Mouse (Mus musculus) midbrain, embryonic 10.5 days (tissue): ENCODE measurements at regions not wholly inside any gene's neighbourhood (a gene's known extent, or its start where the extent isn't known, plus 50 kb on each side); places are given as distances from the start of the nearest gene placed in this dataset.

Experiments
- DNase-seq: peaks from one replicate; pipeline ENCODE4 v3.0.0-alpha.2; 2017; ENCODE audit warnings: low spot score
- H3K27ac ChIP-seq: fragments of 300-500 bp; sonication (generic); replicated peaks from 2 replicates; pipeline ENCODE4 v1.5.1; 2016; ENCODE audit warnings: mild to moderate bottlenecking
- H3K27me3 ChIP-seq: fragments of 300-500 bp; sonication (generic); 2 replicates; pipeline ENCODE4 v1.6.1; 2016; ENCODE audit warnings: low read depth, mild to moderate bottlenecking; ENCODE audit not compliant: poor library complexity, severe bottlenecking
- H3K36me3 ChIP-seq: fragments of 300-500 bp; sonication (generic); 2 replicates; pipeline ENCODE4 v1.6.1; 2016; ENCODE audit warnings: mild to moderate bottlenecking, moderate library complexity
- H3K4me1 ChIP-seq: fragments of 300-500 bp; sonication (generic); 2 replicates; pipeline ENCODE4 v1.6.1; 2016
- H3K4me3 ChIP-seq: fragments of 300-500 bp; sonication (generic); 2 replicates; pipeline ENCODE4 v1.5.1; 2016; ENCODE audit warnings: mild to moderate bottlenecking, moderate library complexity
- H3K9me3 ChIP-seq: fragments of 300-500 bp; sonication (generic); replicated peaks from 2 replicates; pipeline ENCODE4 v1.6.1; 2016; ENCODE audit warnings: mild to moderate bottlenecking
- WGBS: fragments of 180-500 bp; shearing (Covaris S2); methylation state at CpG from one replicate; pipeline ENCODE4 v1.1.7; 2016; 5-methylcytosine and 5-hydroxymethylcytosine counted together

DNA sequence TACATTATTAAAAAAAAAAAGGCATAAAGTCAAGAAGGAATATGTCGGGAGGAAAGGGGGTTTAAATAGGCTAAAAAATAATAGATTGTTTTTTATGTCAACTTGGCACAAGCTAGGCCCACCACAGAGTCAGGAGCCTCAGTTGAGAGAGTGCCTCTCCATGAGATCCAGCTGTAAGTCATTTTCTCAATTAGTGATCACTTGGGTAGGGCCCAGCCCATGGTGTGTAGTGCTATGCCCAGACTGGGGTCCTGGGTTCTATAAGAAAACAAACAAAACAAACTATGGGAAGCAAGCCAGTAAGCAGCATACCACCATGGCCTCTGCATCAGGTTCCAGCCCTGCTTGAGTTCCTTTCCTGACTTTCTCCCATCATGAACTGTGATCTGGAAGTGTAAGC lies 1283.0 kb upstream of the Lrrc6 start:
- no peak for DNase-seq
- 70% methylated on average over 1 of the region's 1 CpGs for WGBS
- Histone ChIP-seq H3K36me3 (no peaks in the 10 kb centered on the region), H3K27ac (no peak overlapping the region), H3K4me3 (no peak overlapping the region), H3K4me1 (no peaks in the 10 kb centered on the region; the same call in 1 of the 2 replicates), H3K27me3 (no peaks in the 10 kb centered on the region), H3K9me3 (no peaks in the 10 kb centered on the region)

DNA sequence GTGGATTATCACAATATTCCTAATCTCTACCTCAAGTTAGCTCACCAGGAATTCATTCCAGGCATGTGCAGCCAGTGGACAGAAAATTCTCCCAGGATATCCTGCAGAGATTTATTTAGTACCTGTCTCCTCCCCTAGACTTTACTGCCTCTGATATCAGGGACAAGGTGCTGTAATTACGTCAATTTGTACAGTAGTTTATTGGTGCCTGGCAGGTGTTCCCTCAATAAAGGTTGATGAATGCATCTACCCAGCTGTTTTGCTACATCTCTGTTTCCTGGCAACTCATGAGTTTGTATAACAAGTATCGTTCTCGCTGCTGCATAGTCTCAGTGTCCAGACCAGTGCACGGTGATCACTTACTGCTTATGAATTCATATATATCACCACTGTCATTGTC lies 1281.8 kb upstream of the Lrrc6 start:
- Histone ChIP-seq H3K9me3 (no peaks in the 10 kb centered on the region), H3K4me3 (no peak overlapping the region), H3K36me3 (no peaks in the 10 kb centered on the region), H3K27me3 (no peaks in the 10 kb centered on the region), H3K27ac (no peak overlapping the region), H3K4me1 (no peaks in the 10 kb centered on the region)
- 90% methylated on average over 4 of the region's 4 CpGs for WGBS
- DNase-seq: no peak

DNA sequence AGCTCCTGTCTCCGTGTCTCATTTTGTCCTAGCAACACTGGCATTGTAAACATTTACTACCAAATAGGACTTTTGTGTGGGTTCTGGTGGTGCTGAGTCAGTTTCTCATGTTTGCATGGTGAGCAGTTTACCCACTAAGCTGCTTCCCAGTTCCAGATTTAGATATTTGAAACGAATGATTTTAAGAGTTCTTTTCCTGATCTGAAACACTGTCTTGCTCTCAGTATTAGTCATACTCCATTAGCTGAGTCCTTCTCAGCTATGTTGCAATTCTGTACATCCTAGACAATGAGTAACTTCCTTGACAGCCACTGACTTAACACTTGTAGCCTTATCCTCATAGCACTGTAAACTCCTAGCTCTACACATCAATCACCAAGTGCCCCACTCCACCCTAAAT lies 1280.1 kb upstream of the Lrrc6 start:
- Histone ChIP-seq H3K27ac (no peak overlapping the region), H3K4me1 (no peaks in the 10 kb centered on the region), H3K36me3 (no peaks in the 10 kb centered on the region), H3K9me3 (no peaks in the 10 kb centered on the region), H3K27me3 (no peaks in the 10 kb centered on the region), H3K4me3 (no peak overlapping the region)
- 83% methylated on average over 2 of the region's 2 CpGs for WGBS
- DNase-seq: no peak

DNA sequence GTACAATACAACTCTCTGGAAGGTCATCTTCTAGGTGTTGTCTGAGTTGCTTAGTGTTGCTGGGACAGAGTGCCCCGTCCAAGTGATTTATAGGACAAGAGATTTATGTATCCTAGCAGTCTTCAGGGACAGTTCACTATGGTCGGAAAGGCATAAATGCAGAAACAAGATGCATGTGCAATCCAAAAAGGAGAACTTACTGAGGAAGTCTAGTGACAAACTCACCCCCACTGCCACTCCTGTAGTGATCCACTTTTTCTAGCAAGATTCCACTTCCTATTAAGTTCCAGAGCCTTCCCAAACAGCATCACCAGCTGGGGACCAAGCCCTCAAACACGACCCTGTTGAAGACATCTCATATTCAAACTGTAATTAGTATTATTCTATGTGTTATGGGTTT lies 1266.9 kb upstream of the Lrrc6 start:
- H3K4me3 ChIP-seq: no peak overlapping the region
- H3K9me3 ChIP-seq: no peaks in the 10 kb centered on the region
- no peak overlapping the region for H3K27ac ChIP-seq
- no peaks in the 10 kb centered on the region for H3K36me3 ChIP-seq
- H3K4me1 ChIP-seq: no peaks in the 10 kb centered on the region
- WGBS: 80% methylated on average over 3 of the region's 3 CpGs
- no peaks in the 10 kb centered on the region for H3K27me3 ChIP-seq
- DNase-seq: no peak

DNA sequence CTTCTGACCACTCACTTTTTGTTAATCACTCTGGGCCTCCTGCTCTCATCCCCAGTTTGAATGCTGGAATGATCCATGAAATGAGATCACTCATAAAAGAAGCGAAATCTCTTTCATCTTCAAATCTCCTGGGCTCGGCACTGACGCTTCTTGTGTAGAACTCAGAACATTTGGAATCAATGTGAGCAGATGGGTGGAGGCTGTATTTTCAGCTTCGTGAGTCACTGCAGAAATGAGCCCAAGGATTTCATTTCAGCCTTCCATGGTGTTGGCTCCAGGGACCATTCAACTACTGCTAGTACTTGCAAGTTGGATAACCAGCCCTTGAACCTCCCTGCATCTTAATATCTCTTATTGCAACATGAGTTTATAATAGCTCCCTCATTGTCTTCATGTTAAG lies 1258.5 kb upstream of the Lrrc6 start:
- Histone ChIP-seq H3K27me3 (no peaks in the 10 kb centered on the region), H3K9me3 (no peaks in the 10 kb centered on the region), H3K36me3 (no peaks in the 10 kb centered on the region), H3K4me3 (no peak overlapping the region), H3K4me1 (no peaks in the 10 kb centered on the region), H3K27ac (no peak overlapping the region)
- no peak for DNase-seq
- WGBS: 68% methylated on average over 4 of the region's 4 CpGs

DNA sequence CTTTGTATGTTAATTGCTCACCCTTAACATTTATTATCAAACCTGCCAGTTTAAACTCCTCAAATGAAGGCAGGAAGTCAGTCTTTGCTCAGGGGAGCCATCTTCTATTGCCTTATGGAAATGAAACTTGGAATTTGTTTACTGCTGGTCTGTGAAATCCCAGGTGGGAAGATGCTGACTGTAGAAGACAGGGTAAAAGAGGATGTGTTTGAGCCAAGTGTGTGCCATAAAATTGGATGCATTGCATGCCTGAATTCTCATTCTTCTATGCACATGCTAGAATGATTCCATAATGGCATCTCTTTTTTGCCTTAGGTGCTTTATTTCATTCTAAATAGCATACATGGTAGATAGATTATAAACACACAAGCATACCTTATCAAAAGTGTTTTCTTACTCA lies 1249.9 kb upstream of the Lrrc6 start:
- H3K27ac ChIP-seq: no peak overlapping the region
- no peaks in the 10 kb centered on the region for H3K9me3 ChIP-seq
- H3K4me1 ChIP-seq: no peaks in the 10 kb centered on the region
- H3K27me3 ChIP-seq: no peaks in the 10 kb centered on the region
- no peak overlapping the region for H3K4me3 ChIP-seq
- no peak for DNase-seq
- H3K36me3 ChIP-seq: no peaks in the 10 kb centered on the region

DNA sequence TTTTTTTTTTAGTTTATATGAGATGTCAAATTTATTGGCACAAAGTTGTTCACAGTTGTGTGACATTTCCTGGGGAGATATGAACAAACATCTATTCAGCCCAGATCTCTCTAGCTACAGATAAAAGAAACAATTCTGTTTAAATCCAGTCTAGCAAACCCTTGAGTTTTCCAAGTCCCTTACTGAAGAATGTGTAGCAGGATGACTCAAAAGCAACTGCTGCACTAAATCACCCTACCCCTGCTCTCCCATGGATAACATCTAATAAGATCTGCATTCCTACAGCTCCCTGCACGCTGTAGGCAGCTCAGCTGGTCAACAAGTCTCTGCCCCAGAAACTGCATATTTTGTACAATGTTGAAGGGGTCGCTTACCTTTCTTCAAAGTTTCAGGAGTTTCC lies 1242.6 kb upstream of the Lrrc6 start:
- H3K4me3 ChIP-seq: no peak overlapping the region
- WGBS: 58% methylated on average over 2 of the region's 2 CpGs

DNA sequence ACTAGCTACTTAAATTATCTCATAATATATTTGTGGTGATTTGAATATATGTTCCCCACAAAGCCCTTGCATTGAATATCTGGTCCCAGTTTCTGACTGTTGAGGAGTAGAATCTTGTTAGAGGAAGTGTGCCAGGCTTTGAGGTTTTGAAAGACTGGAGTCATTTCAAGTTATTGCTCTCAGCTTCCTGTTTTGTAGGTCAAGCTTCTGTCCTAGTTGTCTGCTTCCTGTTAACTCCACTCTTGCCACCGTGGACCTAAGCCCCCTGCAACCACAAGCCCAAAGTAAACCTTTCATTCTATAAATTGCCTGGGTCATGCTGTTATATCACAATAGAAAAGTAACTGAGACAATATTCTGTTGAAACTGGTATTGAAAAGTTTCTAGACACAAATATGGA lies 1232.3 kb upstream of the Lrrc6 start:
- no peaks in the 10 kb centered on the region for H3K4me1 ChIP-seq
- H3K27me3 ChIP-seq: no peaks in the 10 kb centered on the region
- no peaks in the 10 kb centered on the region for H3K36me3 ChIP-seq
- WGBS: 73% methylated on average over 1 of the region's 1 CpGs
- DNase-seq: no peak
- no peak overlapping the region for H3K27ac ChIP-seq
- H3K4me3 ChIP-seq: no peak overlapping the region
- no peaks in the 10 kb centered on the region for H3K9me3 ChIP-seq

More for the DNA sequence above, 1242.6 kb upstream of the Lrrc6 start:
- H3K27me3 ChIP-seq: no peaks in the 10 kb centered on the region
- no peaks in the 10 kb centered on the region for H3K36me3 ChIP-seq
- no peak overlapping the region for H3K27ac ChIP-seq
- no peaks in the 10 kb centered on the region for H3K9me3 ChIP-seq
- DNase-seq: no peak
- no peaks in the 10 kb centered on the region for H3K4me1 ChIP-seq

DNA sequence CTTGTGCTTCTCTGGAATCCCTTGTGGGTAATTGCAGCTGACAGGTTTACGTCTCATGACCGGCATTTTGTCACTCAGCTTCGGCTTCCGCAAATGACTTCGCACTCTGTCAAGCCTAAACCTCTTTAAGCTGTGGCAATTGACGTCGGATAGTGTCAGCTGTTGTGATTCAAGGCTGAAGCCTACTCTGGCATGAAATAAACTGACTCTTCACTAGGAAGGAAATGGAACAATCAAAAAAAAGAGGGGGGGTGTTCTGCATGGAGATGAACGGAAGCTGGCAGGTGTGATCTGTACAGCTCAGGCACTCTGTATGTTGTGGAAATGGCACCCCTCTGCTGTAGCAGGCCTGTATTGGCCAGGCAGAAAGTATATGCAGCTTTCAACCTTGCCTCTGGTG lies 1228.8 kb upstream of the Lrrc6 start:
- no peaks in the 10 kb centered on the region for H3K27me3 ChIP-seq
- no peak for DNase-seq
- H3K9me3 ChIP-seq: no peaks in the 10 kb centered on the region
- H3K4me3 ChIP-seq: no peak overlapping the region
- WGBS: 86% methylated on average over 8 of the region's 8 CpGs
- H3K27ac ChIP-seq: no peak overlapping the region
- no peaks in the 10 kb centered on the region for H3K36me3 ChIP-seq
- no peaks in the 10 kb centered on the region for H3K4me1 ChIP-seq

DNA sequence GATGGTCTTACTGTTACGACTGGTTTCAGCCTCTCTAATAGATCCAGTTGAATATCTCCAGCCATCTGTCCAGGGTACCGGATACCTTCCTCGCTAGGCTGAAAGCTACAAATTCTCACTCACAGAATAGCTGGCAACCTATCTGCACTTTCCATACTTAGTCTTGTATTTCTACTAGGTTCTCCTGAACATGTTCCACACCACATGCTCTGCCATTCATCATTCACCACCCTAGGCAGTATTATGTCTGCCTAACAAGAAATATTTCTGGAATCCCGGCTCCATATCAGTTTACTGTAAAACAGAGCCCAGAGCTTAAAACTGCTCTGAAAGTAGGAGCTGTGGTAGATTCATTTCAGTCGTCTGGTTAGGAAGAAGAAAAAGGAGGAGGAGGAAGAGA lies 1224.5 kb upstream of the Lrrc6 start:
- Histone ChIP-seq H3K9me3 (no peaks in the 10 kb centered on the region), H3K4me3 (no peak overlapping the region), H3K27ac (no peak overlapping the region), H3K36me3 (no peaks in the 10 kb centered on the region), H3K4me1 (no peaks in the 10 kb centered on the region), H3K27me3 (no peaks in the 10 kb centered on the region)
- 85% methylated on average over 5 of the region's 5 CpGs for whole genome bisulfite sequencing
- no peak for DNase-seq

DNA sequence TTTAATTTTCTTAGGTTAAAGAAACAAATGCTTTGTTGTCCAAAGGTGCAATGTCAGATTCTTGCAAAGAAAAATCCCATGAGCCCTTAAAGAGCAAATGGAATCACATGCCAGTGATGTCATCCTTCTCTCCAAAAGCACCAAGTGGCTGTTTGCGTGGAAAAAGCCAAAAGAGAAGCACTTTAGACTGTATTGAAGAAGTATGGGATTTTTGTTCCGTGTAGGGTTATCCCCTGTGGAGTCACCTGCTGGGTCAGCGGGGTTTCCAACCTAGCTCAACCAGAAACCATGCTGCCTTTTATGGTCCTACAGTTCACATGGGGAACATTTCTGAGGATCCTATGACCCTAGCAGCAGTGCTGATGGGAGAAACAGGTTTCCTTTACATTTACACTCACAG lies 1213.5 kb upstream of the Lrrc6 start:
- Histone ChIP-seq H3K9me3 (no peaks in the 10 kb centered on the region), H3K36me3 (no peaks in the 10 kb centered on the region), H3K4me1 (no peaks in the 10 kb centered on the region), H3K27ac (no peak overlapping the region), H3K4me3 (no peak overlapping the region), H3K27me3 (no peaks in the 10 kb centered on the region)
- no peak for DNase-seq
- WGBS: 64% methylated on average over 3 of the region's 3 CpGs

DNA sequence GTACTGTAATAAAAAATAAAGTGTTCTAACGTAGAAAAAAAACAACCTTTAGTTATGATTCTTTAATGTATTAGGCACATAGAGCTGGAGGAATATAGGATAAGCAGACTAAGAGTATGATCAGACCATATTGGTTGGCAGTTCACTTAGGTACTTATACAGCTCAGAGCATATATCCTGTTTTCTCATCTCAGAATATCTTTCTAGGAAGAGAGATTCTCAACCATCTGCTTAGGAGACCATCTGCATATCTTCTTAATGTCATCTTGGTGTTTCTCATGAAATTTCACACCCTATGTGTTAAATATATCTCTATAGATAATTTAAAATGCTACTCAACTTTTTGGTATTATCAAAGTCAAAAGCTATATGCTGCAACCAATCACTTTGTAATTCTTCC lies 1185.4 kb upstream of the Lrrc6 start:
- H3K27me3 ChIP-seq: no peaks in the 10 kb centered on the region
- no peaks in the 10 kb centered on the region for H3K4me1 ChIP-seq
- H3K36me3 ChIP-seq: no peaks in the 10 kb centered on the region
- no peak overlapping the region for H3K4me3 ChIP-seq
- H3K27ac ChIP-seq: no peak overlapping the region
- no peaks in the 10 kb centered on the region for H3K9me3 ChIP-seq
- WGBS: 76% methylated on average over 1 of the region's 1 CpGs
- DNase-seq: no peak

DNA sequence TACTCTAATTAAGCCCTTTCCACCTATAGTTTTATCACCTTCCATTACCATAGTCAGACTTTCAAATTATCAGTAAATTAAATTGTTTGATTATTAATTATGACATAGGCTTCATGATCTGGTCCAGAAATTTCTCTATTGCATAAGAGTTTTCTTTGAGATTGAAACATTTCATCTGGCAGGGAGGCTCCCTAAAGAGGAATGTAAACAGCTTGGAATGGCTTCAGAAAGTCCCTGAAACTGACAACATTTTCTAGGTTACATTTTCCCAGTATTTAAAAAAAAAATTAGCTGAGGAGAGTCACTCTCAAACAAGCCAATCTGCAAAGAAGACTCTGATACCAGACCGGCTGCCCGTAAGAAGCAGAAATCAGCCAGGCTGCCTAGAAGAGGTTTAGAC lies 1172.6 kb upstream of the Lrrc6 start:
- Histone ChIP-seq H3K4me3 (no peak overlapping the region), H3K9me3 (no peaks in the 10 kb centered on the region), H3K27ac (no peak overlapping the region), H3K4me1 (no peaks in the 10 kb centered on the region), H3K36me3 (no peaks in the 10 kb centered on the region), H3K27me3 (no peaks in the 10 kb centered on the region)
- DNase-seq: no peak
- WGBS: 97% methylated on average over 2 of the region's 2 CpGs

DNA sequence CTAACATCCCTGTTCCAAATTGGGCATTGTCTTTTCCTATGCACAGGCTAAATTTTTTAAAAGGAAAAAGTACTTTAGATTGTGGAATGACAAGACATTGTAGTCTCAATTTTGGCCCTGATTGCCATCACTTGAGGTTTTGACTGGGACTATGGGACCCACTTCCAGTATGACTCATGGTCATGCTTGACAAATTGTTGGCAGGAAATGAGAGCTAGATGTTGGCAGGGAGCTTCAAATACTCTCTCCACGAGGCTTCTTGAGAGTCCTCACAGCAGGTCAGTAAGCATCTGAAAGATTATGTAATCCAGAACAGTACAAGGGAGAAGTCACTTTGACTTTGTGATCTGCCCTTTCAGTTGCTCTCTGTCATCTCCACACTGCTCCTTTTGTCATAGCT lies 1135.4 kb upstream of the Lrrc6 start:
- H3K4me3 ChIP-seq: no peak overlapping the region
- no peaks in the 10 kb centered on the region for H3K4me1 ChIP-seq
- 42% methylated on average over 1 of the region's 1 CpGs for WGBS

More for the DNA sequence above, 1135.4 kb upstream of the Lrrc6 start:
- DNase-seq: no peak
- no peaks in the 10 kb centered on the region for H3K36me3 ChIP-seq
- H3K9me3 ChIP-seq: no peaks in the 10 kb centered on the region
- H3K27me3 ChIP-seq: no peaks in the 10 kb centered on the region
- no peak overlapping the region for H3K27ac ChIP-seq
